Mouse (Mus musculus) lung, postnatal 0 days (tissue): Measurements from ENCODE around the gene Gjd3.

Source experiments
- CTCF ChIP-seq: IDR thresholded peaks from 2 replicates; pipeline ENCODE4 v1.5.1; 2016; ENCODE audit warnings: antibody characterized with exemption, mild to moderate bottlenecking
- EP300 ChIP-seq: IDR thresholded peaks from 2 replicates; pipeline ENCODE4 v1.6.1; 2016; ENCODE audit warnings: antibody characterized with exemption, mild to moderate bottlenecking, control low read depth

- TF ChIP-seq CTCF (no peak), EP300 (no peak)
Observed at GRCm38 (mm10) chr11:98949242-98949957, 33.4 kb downstream of the Gjd3 start.
